Mouse (Mus musculus): ENCODE results near the gene Gtf3c6.
"Not testable (repeated sequence)": the region's sequence is repeated elsewhere in the genome, so short reads cannot be mapped to it uniquely, and the experiment has no call there.

DNA sequence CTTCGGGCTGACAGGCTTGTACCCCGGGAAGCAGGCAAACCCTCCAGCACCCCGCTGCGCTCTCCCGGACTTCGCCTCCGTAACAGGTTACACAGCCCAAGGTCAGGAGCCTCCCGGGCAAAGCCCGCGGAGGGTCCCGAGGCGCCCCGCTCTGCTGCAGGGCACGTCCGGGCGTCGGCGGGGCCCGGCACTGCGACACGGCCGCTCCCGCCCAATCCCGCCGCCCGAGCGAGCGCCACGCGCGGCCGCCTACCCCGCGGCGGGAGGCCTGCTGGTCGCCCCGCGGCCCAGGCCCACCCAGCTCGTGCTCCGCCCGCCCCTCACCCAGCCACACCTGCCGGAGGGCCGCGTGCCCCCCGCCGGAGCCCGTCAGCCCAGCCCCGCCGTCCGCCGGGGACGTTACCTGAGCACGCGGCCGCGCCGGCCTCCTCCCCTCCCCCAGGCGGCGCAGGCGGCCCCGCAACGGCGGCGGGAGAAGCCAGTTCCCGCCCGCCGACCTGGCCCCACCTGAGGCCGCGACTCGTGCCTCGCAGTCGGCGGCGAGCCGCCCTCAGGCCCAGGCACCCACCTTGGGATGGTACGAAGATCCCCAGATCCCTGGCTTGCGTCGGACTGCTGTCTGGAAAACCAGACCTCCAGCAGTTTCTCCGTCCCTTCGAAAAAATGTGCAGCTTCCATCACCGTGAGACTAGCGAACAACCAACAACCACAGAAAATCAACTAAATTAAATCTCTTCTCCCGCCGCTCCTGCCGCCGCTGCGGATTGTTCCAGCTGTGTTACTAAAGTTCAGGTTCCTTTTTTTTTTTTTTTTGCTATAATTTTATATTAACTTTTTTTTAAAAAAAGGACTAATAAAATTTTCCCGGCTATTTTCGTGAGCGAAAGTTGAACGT, 43.5 kb upstream of the Gtf3c6 start:
- not testable (repeated sequence) for TF ChIP-seq CTCF (IDR thresholded peaks at IDR 0.05; ENCODE audit: borderline replicate concordance, extremely low read depth, insufficient read depth, insufficient read length); POLR2A (IDR thresholded peaks at IDR 0.05; ENCODE audit: borderline replicate concordance, extremely low read depth, insufficient read depth, insufficient read length, poor library complexity, severe bottlenecking)
